In genomic region chr11:118289999-118290889, GRCm38 (mm10) we compare ENCODE assay signal across 8 mouse cellular contexts. TPM values are rescaled to one million over a fixed set of nuclear protein-coding genes. Genes with fewer than 3 reads are reported as not detected.
DNase-seq lines count a peak whose midpoint lies in the region; ATAC-seq and TF ChIP-seq lines count a peak whose summit lies in the region.

Gene Usp36 (minus strand): TSS chr11:118290244.

- no peaks in the 10 kb centered on the region for H3K9me3 ChIP-seq in MEL (replicated peaks; ENCODE audit: insufficient read depth, low read length)
- no peaks in the 10 kb centered on the region for H3K9me3 ChIP-seq in forebrain, postnatal 0 days (ENCODE audit: low read length)
- no peaks in the 10 kb centered on the region for H3K9me3 ChIP-seq in lung, embryonic 15.5 days

- H3K9ac ChIP-seq in MEL (ENCODE audit: control insufficient read depth, low read depth, low read length, poor library complexity, severe bottlenecking) = peak within 1 kb of the TSS; percentile 90
- H3K9ac ChIP-seq in forebrain, postnatal 0 days = peak within 1 kb of the TSS; percentile 84
- H3K9ac ChIP-seq in lung, embryonic 15.5 days = peak within 1 kb of the TSS; percentile 89

- peak; percentile 82 to 100 for TF ChIP-seq POLR2A in MEL (IDR thresholded peaks at IDR 0.05; ENCODE audit: control insufficient read depth in 1 of 2, insufficient read depth in 1 of 2, low read depth in 1 of 2, low read length in 2 of 2, poor library complexity in 1 of 2)
- peak; percentile 99 for TF ChIP-seq POLR2A in cerebellum, adult 2 months (IDR thresholded peaks at IDR 0.05; ENCODE audit: borderline replicate concordance, insufficient read depth, low read length)

- peak in 1 of 2 experiments; percentile 46; a peak in 2 of 4 replicates for TF ChIP-seq EP300 in MEL (IDR thresholded peaks at IDR 0.05; ENCODE audit: low read depth in 1 of 2, low read length in 2 of 2)

- no peak for TF ChIP-seq RAD21 in MEL (IDR thresholded peaks at IDR 0.05; ENCODE audit: low read depth, low read length)

- DNase-seq in MEL (ENCODE audit: low read depth, low spot score) = peak; percentile 100
- peak; percentile 100 for DNase-seq in cerebellum, adult 2 months
- peak; percentile 100 for DNase-seq in forebrain, postnatal 0 days
- DNase-seq in heart, postnatal 4 days = peak; percentile 100
- DNase-seq in layer of hippocampus, adult 8-10 months (ENCODE audit: low spot score in 2 of 2) = peak; percentile 100
- DNase-seq in ovary, adult 18-20 months (ENCODE audit: low spot score) = peak; percentile 100
- DNase-seq in thymus, postnatal 0 days (ENCODE audit: low spot score) = peak; percentile 100

- peaks cover 30% of the 10 kb centered on the region for H3K79me2 ChIP-seq in MEL (ENCODE audit: control insufficient read depth, insufficient read depth, low read length, poor library complexity)

- H3K4me1 ChIP-seq in MEL (ENCODE audit: control insufficient read depth in 1 of 2, insufficient read depth in 2 of 2, low read length in 2 of 2) = peaks cover 0 to 14% of the 10 kb centered on the region in 2 experiments; a peak in 2 of 4 replicates
- H3K4me1 ChIP-seq in cerebellum, adult 2 months (ENCODE audit: control insufficient read depth, insufficient read depth, low read length) = peaks cover 4% of the 10 kb centered on the region; the same call in 1 of the 2 replicates
- peaks cover 4% of the 10 kb centered on the region; the same call in 1 of the 2 replicates for H3K4me1 ChIP-seq in forebrain, postnatal 0 days (ENCODE audit: insufficient read depth)
- peaks cover 15% of the 10 kb centered on the region for H3K4me1 ChIP-seq in lung, embryonic 15.5 days

- H3K4me2 ChIP-seq in forebrain, postnatal 0 days (ENCODE audit: low read depth) = peak within 1 kb of the TSS; percentile 66
- H3K4me2 ChIP-seq in lung, embryonic 15.5 days = peak within 1 kb of the TSS; percentile 87

- H3K4me3 ChIP-seq in MEL (ENCODE audit: control insufficient read depth in 1 of 2, insufficient read depth in 1 of 2, low read depth in 2 of 2, low read length in 2 of 2) = peak within 1 kb of the TSS; percentile 84 to 91
- peak within 1 kb of the TSS; percentile 84 for H3K4me3 ChIP-seq in cerebellum, adult 2 months (replicated peaks; ENCODE audit: insufficient read depth, low read depth, low read length)
- H3K4me3 ChIP-seq in forebrain, postnatal 0 days (ENCODE audit: low read depth, low read length) = peak within 1 kb of the TSS; percentile 81
- peak within 1 kb of the TSS; percentile 89 for H3K4me3 ChIP-seq in lung, embryonic 15.5 days

- under 1% methylated on average over 68 of the region's 68 CpGs for WGBS in cerebellum, adult 2 months
- 1% methylated on average over 68 of the region's 68 CpGs for WGBS in forebrain, postnatal 0 days
- under 1% methylated on average over 68 of the region's 68 CpGs for WGBS in lung, embryonic 15.5 days

- ATAC-seq in forebrain, postnatal 0 days = peak; percentile 99
- peak; percentile 98 for ATAC-seq in lung, embryonic 15.5 days (ENCODE audit: borderline replicate concordance, extremely low read depth, low FRiP score, low TSS enrichment)

- TF ChIP-seq CTCF in MEL (IDR thresholded peaks at IDR 0.05 in 2 of 3, conservative IDR thresholded peaks at IDR 0.05 in 1 of 3; ENCODE audit: control insufficient read depth in 1 of 3, insufficient read depth in 1 of 3, low read depth in 2 of 3, low read length in 3 of 3, poor library complexity in 1 of 3, severe bottlenecking in 1 of 3) = 0 out of 6 replicates have a peak, but pooled peaks of 1 of the 3 experiments have one; percentile 1
- no peak for TF ChIP-seq CTCF in cerebellum, adult 2 months (IDR thresholded peaks at IDR 0.05; ENCODE audit: borderline replicate concordance, insufficient read depth, low read depth, low read length)
- no peak for TF ChIP-seq CTCF in forebrain, postnatal 0 days (IDR thresholded peaks at IDR 0.05; ENCODE audit: low read depth)

- peak within 1 kb of the TSS; percentile 85 for H3K27ac ChIP-seq in MEL (ENCODE audit: control insufficient read depth, low read depth, low read length)
- peak within 1 kb of the TSS; percentile 64 for H3K27ac ChIP-seq in cerebellum, adult 2 months (ENCODE audit: insufficient read depth, low read length)
- peak within 1 kb of the TSS; percentile 89 for H3K27ac ChIP-seq in forebrain, postnatal 0 days (ENCODE audit: low read depth, low read length)
- peak within 1 kb of the TSS; percentile 80 for H3K27ac ChIP-seq in lung, embryonic 15.5 days

- peaks cover 0 to 11% of the 10 kb centered on the region in 2 experiments; a peak in 2 of 4 replicates for H3K36me3 ChIP-seq in MEL (ENCODE audit: control insufficient read depth in 1 of 2, insufficient read depth in 2 of 2, low read length in 2 of 2)
- H3K36me3 ChIP-seq in forebrain, postnatal 0 days (ENCODE audit: insufficient read depth) = peaks cover 24% of the 10 kb centered on the region
- peaks cover 24% of the 10 kb centered on the region for H3K36me3 ChIP-seq in lung, embryonic 15.5 days

- H3K27me3 ChIP-seq in MEL (ENCODE audit: control insufficient read depth in 1 of 2, insufficient read depth in 2 of 2, low read length in 2 of 2) = peaks cover 0 to 9% of the 10 kb centered on the region in 2 experiments; a peak in 2 of 4 replicates
- no peaks in the 10 kb centered on the region for H3K27me3 ChIP-seq in cerebellum, adult 2 months (ENCODE audit: control insufficient read depth, insufficient read depth, low read length)
- no peaks in the 10 kb centered on the region for H3K27me3 ChIP-seq in forebrain, postnatal 0 days (ENCODE audit: insufficient read depth, low read length)
- no peaks in the 10 kb centered on the region for H3K27me3 ChIP-seq in lung, embryonic 15.5 days

TF ChIP-seq in MEL, 35 proteins besides CTCF, POLR2A, EP300 and RAD21:
- TF ChIP-seq ETS1 (IDR thresholded peaks at IDR 0.05; ENCODE audit: low read depth, low read length) = peak; percentile 98
- TF ChIP-seq SIN3A (IDR thresholded peaks at IDR 0.05; ENCODE audit: low read length) = peak; percentile 100
- TF ChIP-seq CHD2 (IDR thresholded peaks at IDR 0.05; ENCODE audit: low read length) = no peak
- peak; percentile 99 for TF ChIP-seq MAX (IDR thresholded peaks at IDR 0.05; ENCODE audit: low read length)
- peak; percentile 99 for TF ChIP-seq NELFE (IDR thresholded peaks at IDR 0.05; ENCODE audit: low read depth, low read length)
- 0 out of 2 replicates have a peak, but pooled peaks have one; percentile 14 for TF ChIP-seq MYB (IDR thresholded peaks at IDR 0.05; ENCODE audit: low read depth, low read length)
- peak; percentile 89 for TF ChIP-seq NRF1 (IDR thresholded peaks at IDR 0.05; ENCODE audit: insufficient read depth, low read depth, low read length, poor library complexity, severe bottlenecking)
- TF ChIP-seq ZMIZ1 (IDR thresholded peaks at IDR 0.05; ENCODE audit: low read depth, low read length) = peak; percentile 95
- TF ChIP-seq TAL1 (IDR thresholded peaks at IDR 0.05; ENCODE audit: low read length) = no peak
- peak; percentile 27; the same call in 1 of the 2 replicates for TF ChIP-seq UBTF (IDR thresholded peaks at IDR 0.05; ENCODE audit: borderline replicate concordance, insufficient read depth, low read depth, low read length)
- peak; percentile 90 for TF ChIP-seq ELF1 (IDR thresholded peaks at IDR 0.05; ENCODE audit: low read depth, low read length)
- TF ChIP-seq MYC (IDR thresholded peaks at IDR 0.05; ENCODE audit: low read depth, low read length) = peak; percentile 100
- no peak for TF ChIP-seq ZC3H11A (IDR thresholded peaks at IDR 0.05; ENCODE audit: low read depth, low read length)
- TF ChIP-seq GABPA (IDR thresholded peaks at IDR 0.05; ENCODE audit: low read depth, low read length) = no peak
- no peak for TF ChIP-seq ZNF384 (IDR thresholded peaks at IDR 0.05; ENCODE audit: low read depth, low read length)
- peak; percentile 88 for TF ChIP-seq USF1 (IDR thresholded peaks at IDR 0.05; ENCODE audit: low read depth, low read length)
- peak; percentile 78 for TF ChIP-seq TBP (IDR thresholded peaks at IDR 0.05; ENCODE audit: low read depth, low read length)
- TF ChIP-seq TCF12 (IDR thresholded peaks at IDR 0.05; ENCODE audit: low read depth, low read length) = peak; percentile 58
- peak; percentile 66; the same call in 1 of the 2 replicates for TF ChIP-seq BHLHE40 (IDR thresholded peaks at IDR 0.05; ENCODE audit: borderline replicate concordance, low read depth, low read length)
- peak; percentile 100 for TF ChIP-seq MXI1 (IDR thresholded peaks at IDR 0.05; ENCODE audit: low read depth, low read length)
- peak; percentile 99 for TF ChIP-seq POLR2AphosphoS2 (IDR thresholded peaks at IDR 0.05; ENCODE audit: low read length)
- TF ChIP-seq MEF2A (IDR thresholded peaks at IDR 0.05; ENCODE audit: extremely low read depth, insufficient replicate concordance, low read depth, low read length, poor library complexity, severe bottlenecking) = no peak
- peak; percentile 75 for TF ChIP-seq MAZ (IDR thresholded peaks at IDR 0.05; ENCODE audit: low read depth, low read length)
- no peak for TF ChIP-seq MAFK (IDR thresholded peaks at IDR 0.05; ENCODE audit: borderline replicate concordance, low read depth, low read length)
- no peak for TF ChIP-seq USF2 (IDR thresholded peaks at IDR 0.05; ENCODE audit: borderline replicate concordance in 1 of 2, insufficient read depth in 1 of 2, low read depth in 1 of 2, low read length in 2 of 2)
- TF ChIP-seq HCFC1 (IDR thresholded peaks at IDR 0.05; ENCODE audit: low read depth, low read length) = peak; percentile 91
- TF ChIP-seq KAT2A (conservative IDR thresholded peaks at IDR 0.05; ENCODE audit: low read depth, low read length) = peak; percentile 61; the same call in 1 of the 2 replicates

RNA-seq across cellular contexts. Expression of gene Usp36, which starts in this region (rescaled TPM):
- 21.3 and 24.8 TPM in 2 replicates for total RNA-seq in MEL (2012; rRNA removed)
- polyA plus RNA-seq in MEL (2012; ENCODE audit: insufficient read depth in 1 of 2, insufficient read length in 2 of 2, low read depth in 1 of 2, low replicate concordance in 2 of 2, missing spikeins in 1 of 2) = 10 to 100 TPM; 50.7 to 89.6 TPM
- 33.6 and 33.8 TPM in 2 replicates for polyA plus RNA-seq in cerebellum, adult 2 months (2012; rRNA removed)
- 17.1 and 22.1 TPM in 2 replicates for total RNA-seq in forebrain, postnatal 0 days (2014; rRNA removed)
- polyA plus RNA-seq in forebrain, postnatal 0 days (2015; fragmentation: Nextera tagmentation; extraction: Ambion mirVana) = 6.7 and 9.5 TPM in 2 replicates
- 10 to 100 TPM; 15.5 to 18.7 TPM for total RNA-seq in heart, postnatal 4 days (2021)
- total RNA-seq in layer of hippocampus, adult 8-10 months (2022) = 10 to 100 TPM; 28.7 to 33.8 (median 30.8) TPM
- 17.7 and 19.4 TPM in 2 replicates for polyA plus RNA-seq in lung, embryonic 15.5 days (2015; fragmentation: Nextera tagmentation; extraction: Ambion mirVana)
- polyA plus RNA-seq in thymus, postnatal 0 days (2015; fragmentation: Nextera tagmentation; extraction: Ambion mirVana) = 13.0 and 15.2 TPM in 2 replicates

Comparison
In these comparisons a context has a peak if more than half of its experiments do, and no peak if none do; other contexts are left out.
1. Peak in every context shown above with its lines: DNase-seq, ATAC-seq, H3K4me3 ChIP-seq and H3K27ac ChIP-seq.